Mouse (Mus musculus) spleen, embryonic (tissue): ENCODE data around the gene Nrg4.
"Not testable (repeated sequence)": the region's sequence is repeated elsewhere in the genome, so short reads cannot be mapped to it uniquely, and the experiment has no call there.

Experiments
- CTCF ChIA-PET: fragments of 350-600 bp; sonication (Branson Sonifier 250); formaldehyde crosslinking; loops from one replicate; lab custom pipeline; 2022; lab: Charles Lee

The Nrg4 gene

DNA sequence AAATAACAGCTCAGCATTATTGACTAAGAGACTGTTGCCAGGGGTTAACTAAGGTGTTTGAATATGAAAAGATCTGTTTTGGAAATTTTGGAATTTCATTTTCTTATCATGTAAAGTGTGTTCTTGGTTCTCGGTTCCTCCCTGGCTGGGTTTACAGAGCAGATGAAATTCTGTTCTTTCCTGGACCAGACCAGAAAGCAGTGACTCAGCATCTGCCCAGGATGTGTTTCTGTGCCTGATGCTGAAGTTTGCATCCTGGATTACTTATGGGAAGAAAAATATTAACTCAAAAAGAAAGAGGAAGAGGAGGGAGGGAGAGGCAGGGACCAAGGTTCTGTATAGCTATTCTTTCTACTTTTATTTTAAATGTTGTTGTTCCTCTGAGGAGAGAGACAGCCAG lies 72.8 kb downstream of the Nrg4 start:
- CTCF ChIA-PET = no interaction called here

- CTCF ChIA-PET = not testable (repeated sequence)
These were observed 74.5 kb downstream of the Nrg4 start for GRCm38 (mm10) chr9:55252097-55252496.

DNA sequence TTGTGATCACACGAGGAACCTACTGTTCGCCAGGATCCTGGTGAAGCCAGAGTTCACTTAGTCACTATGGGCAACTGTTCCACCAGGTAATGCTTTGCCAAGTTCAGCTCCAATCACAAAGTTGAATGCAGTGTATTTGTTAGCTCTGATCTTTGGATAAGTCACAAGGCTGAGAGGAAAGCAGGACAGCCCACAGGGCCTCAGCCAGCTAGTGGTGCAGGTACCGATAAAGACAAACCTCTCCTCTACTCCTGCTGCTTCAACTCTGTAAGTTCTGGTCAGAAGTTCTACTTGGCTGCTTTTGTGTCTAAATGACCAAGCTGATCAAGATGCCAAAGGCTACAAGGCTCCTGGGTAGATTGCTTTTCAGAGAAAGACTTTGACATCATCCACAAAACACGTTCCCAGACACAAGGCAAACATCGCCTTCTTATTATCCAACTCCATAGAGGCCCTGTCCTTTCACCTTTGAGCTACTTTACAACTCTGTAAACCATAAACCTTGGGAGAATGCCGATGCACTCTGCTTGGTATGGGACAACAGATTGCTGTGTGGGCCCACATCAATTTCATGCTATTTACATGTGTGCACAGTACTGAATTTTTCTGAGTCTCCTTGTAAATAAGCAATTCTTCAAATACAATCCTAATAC lies 75.9 kb downstream of the Nrg4 start:
- CTCF ChIA-PET = no interaction called here

DNA sequence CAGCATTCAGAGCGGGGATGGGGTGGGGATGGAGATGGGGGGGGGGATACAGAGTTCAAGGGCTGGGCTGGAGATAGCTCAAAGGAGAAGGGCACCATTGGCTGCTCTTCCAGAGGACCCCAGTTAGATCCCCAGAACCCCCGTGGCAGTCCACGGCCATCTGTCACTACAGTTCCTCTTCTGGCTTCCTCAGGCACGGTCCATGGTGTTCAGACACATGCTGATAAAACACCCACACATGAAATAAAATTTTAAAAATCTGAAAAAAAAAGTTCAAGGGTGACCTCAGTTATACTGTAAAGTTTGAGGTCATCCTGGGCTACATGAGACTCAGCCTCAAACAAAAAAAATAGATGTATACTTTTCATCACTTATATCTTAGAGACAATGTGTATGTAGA lies 78.2 kb downstream of the Nrg4 start:
- CTCF ChIA-PET = interaction anchor here (0.5 to 0.7 kb wide), 2 partner anchors 204 to 516 kb away, joined by 3 to 7 read pairs; no protein-coding TSS in a partner anchor

- CTCF ChIA-PET = no interaction called here
These were observed 79.7 kb downstream of the Nrg4 start for GRCm38 (mm10) chr9:55246918-55247317.

DNA sequence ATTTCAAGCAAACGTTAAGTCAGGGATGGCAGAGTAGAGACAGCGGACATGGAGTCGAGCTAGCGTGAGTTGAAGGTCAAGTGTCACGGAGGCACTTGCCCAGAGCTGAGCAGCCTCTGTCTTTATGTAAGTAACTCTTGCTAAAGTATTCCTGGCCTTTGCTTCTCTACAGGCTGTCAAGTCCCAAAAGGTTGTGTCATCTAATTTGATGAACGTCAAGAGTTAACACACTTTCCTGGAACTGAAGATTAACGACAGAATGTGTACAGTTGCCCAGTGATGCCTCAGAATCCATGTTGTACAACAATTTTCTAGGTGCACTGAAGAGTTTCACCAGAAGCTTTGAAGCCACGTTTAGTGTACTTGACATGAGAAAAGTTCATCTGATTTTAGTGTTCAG lies 80.2 kb downstream of the Nrg4 start:
- CTCF ChIA-PET = no interaction called here

DNA sequence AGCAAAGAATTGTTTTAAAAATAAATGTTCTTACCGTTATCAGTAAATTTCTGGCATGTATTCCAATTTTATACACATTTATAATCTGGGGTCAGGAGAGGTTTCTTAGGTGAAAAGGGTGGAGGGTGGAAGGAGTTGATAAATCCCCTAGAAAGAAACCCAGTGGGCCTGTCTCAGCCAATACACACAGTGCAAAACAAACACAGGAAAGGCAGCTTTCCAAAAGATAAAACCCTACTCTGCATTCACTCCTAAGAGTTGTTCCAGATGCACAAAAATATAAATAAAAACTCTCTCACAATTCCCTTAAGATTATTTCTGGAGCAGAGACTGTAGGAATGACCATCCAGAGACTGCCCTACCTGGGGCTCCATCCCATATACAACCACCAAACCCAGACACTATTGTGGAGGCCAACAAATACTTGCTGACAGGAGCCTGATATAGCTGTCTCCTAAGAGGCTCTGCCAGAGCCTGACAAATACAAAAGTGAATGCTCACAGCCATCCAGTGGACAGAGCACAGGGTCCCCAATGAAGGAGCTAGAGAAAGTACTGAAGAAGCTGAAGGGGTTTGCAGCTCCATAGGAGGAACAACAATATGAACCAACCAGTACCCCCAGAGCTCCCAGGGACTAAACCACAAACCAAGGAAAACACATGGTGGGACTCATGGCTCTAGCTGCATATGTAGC lies 81.4 kb downstream of the Nrg4 start:
- CTCF ChIA-PET = not testable (repeated sequence)

- CTCF ChIA-PET = no interaction called here
These were observed 82.6 kb downstream of the Nrg4 start for GRCm38 (mm10) chr9:55244079-55244478.

DNA sequence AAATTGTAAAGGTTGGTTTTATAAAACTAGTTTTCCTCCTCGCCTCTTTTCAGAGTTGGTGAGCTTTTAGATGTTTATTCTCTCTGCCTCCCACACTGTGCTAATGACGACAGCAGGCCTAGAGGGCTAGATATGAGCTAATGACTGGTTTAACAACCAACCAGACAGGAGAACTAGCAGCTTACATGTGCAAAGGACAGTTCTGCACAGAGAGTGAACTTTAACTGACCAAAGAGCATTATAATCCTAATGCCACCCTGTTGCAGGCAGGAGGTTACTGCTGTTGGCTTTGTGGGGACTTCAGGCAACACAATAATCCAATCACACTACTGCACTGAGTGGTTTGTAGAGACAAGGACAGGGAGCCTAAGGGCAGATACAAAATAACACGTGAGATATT lies 83.4 kb downstream of the Nrg4 start:
- CTCF ChIA-PET = no interaction called here

DNA sequence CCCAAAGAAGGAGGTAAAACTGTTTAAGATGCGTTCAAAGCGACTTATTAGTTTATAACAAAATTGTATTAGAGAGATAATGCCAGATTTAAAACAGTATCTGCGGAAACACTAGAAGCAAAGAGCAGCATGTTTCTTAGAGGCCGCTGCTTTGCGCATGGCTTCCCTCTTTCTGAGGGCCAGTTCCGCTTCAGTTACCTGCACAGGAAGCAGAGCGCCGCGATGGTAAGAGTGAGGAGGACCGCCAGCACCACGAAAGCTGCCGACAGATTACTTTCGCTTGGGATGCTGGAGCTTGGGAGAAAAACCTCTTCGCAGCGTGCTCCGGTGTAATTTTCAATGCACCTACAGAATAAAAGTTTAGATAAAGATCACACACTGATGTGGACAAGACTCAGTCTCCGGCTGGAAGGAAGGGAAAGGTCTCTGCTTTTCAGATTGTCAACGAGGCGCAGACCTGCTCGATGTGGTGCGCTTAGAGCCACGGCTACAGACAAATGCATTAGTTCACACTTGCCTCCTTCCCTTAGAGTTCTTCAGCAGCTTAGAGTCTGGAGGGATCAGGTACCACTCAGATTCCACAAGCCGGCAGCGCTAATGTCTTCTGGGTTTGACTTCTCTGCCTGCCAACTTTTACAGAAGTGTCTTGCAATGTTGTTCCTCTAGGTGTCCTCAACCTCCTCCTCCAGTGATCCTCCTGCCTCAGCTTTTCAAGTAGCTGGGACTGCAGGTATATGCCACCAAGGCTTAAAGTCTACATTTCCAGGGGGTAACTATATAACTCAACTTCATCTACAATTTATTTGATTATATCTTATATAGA lies 84.6 kb downstream of the Nrg4 start:
- CTCF ChIA-PET = interaction anchor here (0.6 kb wide), 1 partner anchor 43 kb away, joined by 3 read pairs; no protein-coding TSS in a partner anchor

GRCm38 (mm10) chr9:55240852-55241251 lies 85.8 kb downstream of the Nrg4 start:
- CTCF ChIA-PET = no interaction called here

GRCm38 (mm10) chr9:55236235-55237165 lies 90.1 kb downstream of the Nrg4 start:
- CTCF ChIA-PET = no interaction called here

- CTCF ChIA-PET = not testable (repeated sequence)
These were observed 93.6 kb downstream of the Nrg4 start for GRCm38 (mm10) chr9:55233076-55233475.

DNA sequence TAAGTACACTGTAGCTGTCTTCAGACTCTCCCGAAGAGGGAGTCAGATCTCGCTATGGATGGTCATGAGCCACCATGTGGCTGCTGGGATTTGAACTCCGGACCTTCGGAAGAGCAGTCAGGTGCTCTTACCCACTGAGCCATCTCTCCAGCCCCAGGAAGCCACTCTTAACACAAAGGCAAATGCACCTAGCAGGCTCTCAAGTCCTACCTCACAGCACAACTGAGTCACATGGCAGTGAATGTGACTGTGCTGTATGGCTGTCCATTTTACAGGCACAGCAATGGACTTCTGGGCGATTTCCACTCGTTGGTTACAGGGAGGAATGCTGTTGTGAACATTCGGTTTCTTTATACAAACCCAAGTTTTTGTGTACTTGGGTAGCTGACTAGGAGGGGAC lies 94.1 kb downstream of the Nrg4 start:
- CTCF ChIA-PET = interaction anchor here (0.7 kb wide), 1 partner anchor 20 kb away, joined by 5 read pairs; no protein-coding TSS in a partner anchor

- CTCF ChIA-PET = interaction anchor here (0.7 kb wide), 1 partner anchor 19 kb away, joined by 5 read pairs; no protein-coding TSS in a partner anchor
These were observed 94.5 kb downstream of the Nrg4 start for GRCm38 (mm10) chr9:55232110-55232509.

GRCm38 (mm10) chr9:55231544-55231943 lies 95.1 kb downstream of the Nrg4 start:
- CTCF ChIA-PET = no interaction called here

DNA sequence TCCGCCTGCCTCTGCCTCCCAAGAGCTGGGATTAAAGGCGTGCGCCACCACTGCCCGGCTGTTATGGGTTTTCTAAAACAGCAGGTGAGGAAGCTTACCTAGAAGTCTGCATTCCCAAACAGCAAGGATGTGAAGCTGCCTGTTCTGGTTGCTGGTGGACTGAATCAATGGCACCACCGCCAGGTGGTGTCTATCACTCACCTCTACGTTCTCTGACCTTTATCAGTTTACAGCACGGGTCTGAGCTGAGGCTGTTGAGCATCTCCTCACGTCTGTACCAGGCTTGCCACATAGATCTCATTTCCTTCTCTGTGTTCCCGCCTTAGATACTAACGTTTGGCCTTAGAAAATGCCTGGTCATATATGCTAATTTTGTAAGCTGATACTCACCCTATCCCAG lies 97.6 kb downstream of the Nrg4 start:
- CTCF ChIA-PET = no interaction called here

DNA sequence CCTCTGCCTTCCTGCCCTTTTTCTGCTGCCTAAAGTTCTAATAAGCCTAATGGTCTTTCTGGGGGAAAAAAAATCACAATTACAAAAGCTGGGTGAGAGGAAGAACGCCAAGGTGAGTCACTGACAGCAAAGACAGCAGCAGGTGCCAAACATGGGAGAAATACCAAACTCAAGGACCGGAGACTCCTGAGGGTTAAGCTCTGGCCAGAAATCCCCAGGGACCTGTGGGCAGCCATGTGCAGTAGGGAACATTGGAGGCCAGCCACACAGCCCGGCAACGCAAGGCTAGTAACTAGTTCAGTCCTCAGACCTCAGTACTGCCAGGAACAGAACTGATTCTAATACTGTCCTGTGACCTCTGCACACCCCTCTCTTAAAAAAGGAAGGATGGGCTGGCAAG lies 98.5 kb downstream of the Nrg4 start:
- CTCF ChIA-PET = no interaction called here

GRCm38 (mm10) chr9:55226251-55226650 lies 100.4 kb downstream of the Nrg4 start:
- CTCF ChIA-PET = no interaction called here

DNA sequence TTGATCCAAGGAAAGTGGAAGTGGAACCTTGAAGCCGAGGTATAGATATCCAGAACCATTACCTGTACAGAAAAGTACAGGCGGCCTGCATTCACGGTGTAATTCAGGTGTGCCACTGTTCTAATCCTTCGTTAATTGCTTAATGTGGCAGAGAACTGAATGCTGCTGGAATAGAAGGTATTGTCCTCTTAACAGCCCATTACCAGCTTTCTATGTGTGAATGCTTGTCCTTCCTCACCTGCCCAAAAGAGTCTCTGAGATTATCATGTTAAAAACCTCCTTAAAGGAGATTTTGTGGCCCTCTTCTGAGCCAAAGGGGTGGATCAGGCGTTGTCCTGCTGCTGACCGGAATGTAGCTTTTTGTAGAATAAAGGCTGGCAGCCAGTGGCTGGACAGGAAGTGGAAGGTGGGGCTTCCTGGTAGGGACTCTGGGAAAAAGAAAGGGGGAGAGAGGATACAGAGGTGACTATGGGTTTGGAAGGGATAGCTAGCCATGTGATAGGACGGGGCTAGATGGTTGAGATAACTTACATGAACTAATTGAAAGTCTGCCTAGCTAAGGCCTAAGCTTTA lies 101.4 kb downstream of the Nrg4 start:
- CTCF ChIA-PET = no interaction called here

GRCm38 (mm10) chr9:55217381-55217780 lies 109.3 kb downstream of the Nrg4 start:
- CTCF ChIA-PET = no interaction called here
